Mouse (Mus musculus): ENCODE data around the gene Arhgap27.

- no peak for TF ChIP-seq POLR2A (IDR thresholded peaks at IDR 0.05; ENCODE audit: insufficient read depth, low read depth, low read length)
- no peak for TF ChIP-seq CTCF (IDR thresholded peaks at IDR 0.05; ENCODE audit: insufficient read depth, low read depth, low read length)
Measured at GRCm38 (mm10) chr11:103354033-103354432, 9.5 kb downstream of the Arhgap27 start.
